In genomic region chr2:127654786-127655185, GRCm38 (mm10) we compare ENCODE assay signal across 19 mouse cellular contexts. TPM values are rescaled to one million over a fixed set of nuclear protein-coding genes. Genes with fewer than 3 reads are reported as not detected.
A peak's percentile ranks its signal among the peaks of the same experiment; 100 is the strongest.
DNase-seq lines count a peak whose midpoint lies in the region; ATAC-seq and TF ChIP-seq lines count a peak whose summit lies in the region.
"Had no signal": no experiment of that assay in that cellular context is flagged by ENCODE, and none has a peak within 500 bp of the region (broad histone marks: within the 10 kb centered on the region; RNA-seq: fewer than 3 reads in every experiment).

No protein-coding gene starts in this region.

- peak overlapping the region; percentile 58; the same call in 1 of the 2 replicates for H3K4me2 ChIP-seq in lung, postnatal 0 days (replicated peaks; ENCODE audit: low read depth, low read length)
- H3K4me2 ChIP-seq in kidney, embryonic 16.5 days (replicated peaks; ENCODE audit: low read depth, low read length), result peak overlapping the region; percentile 56
- H3K4me2 ChIP-seq: forebrain, embryonic 13.5 days; limb, embryonic 13.5 days; liver, embryonic 13.5 days had no signal

- TF ChIP-seq CTCF in lung, postnatal 0 days (IDR thresholded peaks at IDR 0.05), result no peak

- H3K27me3 ChIP-seq in lung, postnatal 0 days (replicated peaks; ENCODE audit: insufficient read depth, low read length), result peaks cover 15% of the 10 kb centered on the region; the same call in 1 of the 2 replicates
- peaks cover 36% of the 10 kb centered on the region for H3K27me3 ChIP-seq in kidney, embryonic 16.5 days (ENCODE audit: insufficient read depth, low read length)

- no peak for TF ChIP-seq EP300 in lung, postnatal 0 days (IDR thresholded peaks at IDR 0.05)

- no peak for ATAC-seq in lung, postnatal 0 days
- ATAC-seq in kidney, embryonic 16.5 days (ENCODE audit: low FRiP score, low TSS enrichment), result no peak
- ATAC-seq: forebrain, embryonic 13.5 days; hindbrain, embryonic 16.5 days; intestine, postnatal 0 days had no signal

- H3K36me3 ChIP-seq in lung, postnatal 0 days (ENCODE audit: insufficient read depth, low read length), result no peaks in the 10 kb centered on the region
- no peaks in the 10 kb centered on the region for H3K36me3 ChIP-seq in kidney, embryonic 16.5 days (ENCODE audit: insufficient read depth, low read length)
- H3K36me3 ChIP-seq: embryonic facial prominence, embryonic 12.5 days; limb, embryonic 13.5 days; liver, embryonic 13.5 days had no signal

- peak; percentile 51 for DNase-seq in kidney, adult 18-20 months
- DNase-seq in kidney, postnatal 14 days, result no peak
- DNase-seq in lung, postnatal 0 days (ENCODE audit: low spot score), result no peak
- no peak for DNase-seq in lung, postnatal 14 days
- no peak for DNase-seq in right cerebral cortex, adult 2 months (ENCODE audit: low spot score in 2 of 2)
- DNase-seq in right cerebral cortex, postnatal 36 days (ENCODE audit: low spot score in 2 of 2), result no peak
- DNase-seq: adrenal gland, adult 8-10 months; cerebellum, adult 9-11 months; heart, adult 2 months; layer of hippocampus, adult 9-11 months; liver, embryonic 13.5 days; right cerebral cortex, postnatal 4 days had no signal

- no peak overlapping the region for H3K4me3 ChIP-seq in lung, postnatal 0 days (ENCODE audit: low read depth, low read length)
- peak overlapping the region; percentile 55 for H3K4me3 ChIP-seq in kidney, embryonic 16.5 days (ENCODE audit: low read length)
- H3K4me3 ChIP-seq: embryonic facial prominence, embryonic 12.5 days; erythroblast, embryonic 14.5 days; limb, embryonic 13.5 days; liver, embryonic 13.5 days had no signal

- no peaks in the 10 kb centered on the region for H3K9me3 ChIP-seq in lung, postnatal 0 days (ENCODE audit: low read length)
- no peaks in the 10 kb centered on the region for H3K9me3 ChIP-seq in kidney, embryonic 16.5 days (ENCODE audit: low read length)
- H3K9me3 ChIP-seq: embryonic facial prominence, embryonic 12.5 days; forebrain, embryonic 13.5 days; limb, embryonic 13.5 days; liver, embryonic 13.5 days had no signal

- WGBS in lung, postnatal 0 days, result 51% methylated on average over 3 of the region's 3 CpGs
- WGBS in kidney, embryonic 16.5 days, result 53% methylated on average over 3 of the region's 3 CpGs

- H3K4me1 ChIP-seq in lung, postnatal 0 days (ENCODE audit: insufficient read depth, low read depth, low read length), result peaks cover 3% of the 10 kb centered on the region; the same call in 1 of the 2 replicates
- peaks cover 2% of the 10 kb centered on the region for H3K4me1 ChIP-seq in kidney, embryonic 16.5 days (ENCODE audit: insufficient read depth, low read length)
- H3K4me1 ChIP-seq: liver, embryonic 13.5 days had no signal

- H3K9ac ChIP-seq in lung, postnatal 0 days (replicated peaks; ENCODE audit: low read depth), result no peak overlapping the region
- H3K9ac ChIP-seq in kidney, embryonic 16.5 days (replicated peaks; ENCODE audit: low read length), result peak overlapping the region; percentile 68
- H3K9ac ChIP-seq: embryonic facial prominence, embryonic 12.5 days; forebrain, embryonic 13.5 days; limb, embryonic 13.5 days; liver, embryonic 13.5 days had no signal

- peak overlapping the region; percentile 76; the same call in 1 of the 2 replicates for H3K27ac ChIP-seq in lung, postnatal 0 days (ENCODE audit: low read length)
- H3K27ac ChIP-seq in kidney, embryonic 16.5 days (ENCODE audit: low read length), result peak overlapping the region; percentile 91
- H3K27ac ChIP-seq: embryonic facial prominence, embryonic 12.5 days; forebrain, embryonic 13.5 days; heart, adult 2 months; limb, embryonic 13.5 days; liver, embryonic 13.5 days had no signal

RNA-seq across cellular contexts. Expression of gene Mal, which starts 1.7 kb away (rescaled TPM):
- polyA plus RNA-seq in lung, postnatal 0 days (2015; fragmentation: Nextera tagmentation; extraction: Ambion mirVana), result 49.5 and 49.8 TPM in 2 replicates
- 59.5 and 59.7 TPM in 2 replicates for polyA plus RNA-seq in kidney, embryonic 16.5 days (2015; fragmentation: Nextera tagmentation; extraction: Ambion mirVana)
- polyA plus RNA-seq: erythroblast, embryonic 14.5 days had no signal
